Mouse (Mus musculus) layer of hippocampus, postnatal 14 days (tissue): ENCODE measurements at regions not wholly inside any gene's neighbourhood (a gene's known extent, or its start where the extent isn't known, plus 50 kb on each side); places are given as distances from the start of the nearest gene placed in this dataset.
"Not testable (repeated sequence)": the region's sequence is repeated elsewhere in the genome, so short reads cannot be mapped to it uniquely, and the experiment has no call there.

Source experiments
- DNase-seq, 2 experiments: peaks; one replicate each; pipeline ENCODE4 v3.0.0; 2021 to 2022; ENCODE audit warnings: low spot score in 2 of 2, mixed read lengths in 1 of 2

DNA sequence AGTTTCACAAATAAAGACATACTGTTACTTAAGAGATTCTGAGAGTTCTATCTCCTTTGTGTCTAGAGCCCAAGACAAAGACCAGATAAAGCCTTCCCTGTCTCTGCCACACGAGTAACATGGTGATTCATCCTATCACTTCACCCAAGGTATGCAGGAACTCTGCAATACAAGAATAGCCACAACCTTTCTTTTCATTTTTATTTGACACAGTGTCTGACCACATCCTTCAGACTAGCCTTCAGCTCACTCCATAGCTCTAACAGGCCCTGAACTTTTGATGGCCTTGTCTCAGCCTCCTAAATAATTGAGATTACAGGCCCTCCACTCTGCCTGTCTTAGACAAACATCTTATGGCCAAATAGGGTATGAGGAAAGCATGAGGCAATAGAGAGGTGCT is 337.6 kb upstream of the Cdh5 start:
- DNase-seq = no peak

DNA sequence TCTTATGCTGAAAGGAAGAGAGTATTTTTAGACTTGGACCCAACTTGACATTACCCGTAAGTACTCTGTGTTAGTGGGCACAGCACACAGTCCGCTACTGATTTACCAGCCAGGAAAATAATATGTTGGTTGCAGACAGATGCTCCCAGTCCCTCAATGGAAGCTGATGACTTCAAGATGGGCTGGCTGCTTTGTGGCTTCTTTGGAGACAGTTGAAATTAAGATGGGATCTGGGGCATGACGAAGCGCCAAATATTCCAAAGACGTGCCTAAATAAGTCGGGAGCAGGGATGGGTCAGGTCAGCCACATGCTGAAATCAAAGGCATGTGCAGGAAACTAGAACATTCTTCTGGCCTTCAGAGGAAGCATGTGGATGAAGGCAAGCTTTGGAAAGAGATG is 321.8 kb upstream of the Cdh5 start:
- DNase-seq = no peak

DNA sequence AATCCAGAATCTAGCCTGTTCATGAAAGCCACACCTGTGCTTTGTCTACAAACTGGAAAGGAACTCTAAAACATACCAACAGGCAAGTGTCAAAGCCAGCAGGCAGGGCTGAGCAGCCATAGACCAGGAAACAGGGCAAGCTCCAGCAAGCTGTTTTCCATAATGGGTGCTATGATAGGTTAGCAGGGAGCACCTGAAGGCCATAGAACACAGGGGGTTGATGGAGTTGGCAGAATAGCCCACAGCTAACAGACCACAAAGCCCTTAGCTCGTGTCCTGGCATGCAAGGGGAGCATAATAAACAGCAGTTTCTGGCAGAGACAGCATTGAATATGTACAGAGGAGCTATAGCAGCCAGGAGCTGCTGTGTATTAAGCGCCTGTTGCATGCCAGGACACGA is 313.1 kb upstream of the Cdh5 start:
- DNase-seq = no peak

DNA sequence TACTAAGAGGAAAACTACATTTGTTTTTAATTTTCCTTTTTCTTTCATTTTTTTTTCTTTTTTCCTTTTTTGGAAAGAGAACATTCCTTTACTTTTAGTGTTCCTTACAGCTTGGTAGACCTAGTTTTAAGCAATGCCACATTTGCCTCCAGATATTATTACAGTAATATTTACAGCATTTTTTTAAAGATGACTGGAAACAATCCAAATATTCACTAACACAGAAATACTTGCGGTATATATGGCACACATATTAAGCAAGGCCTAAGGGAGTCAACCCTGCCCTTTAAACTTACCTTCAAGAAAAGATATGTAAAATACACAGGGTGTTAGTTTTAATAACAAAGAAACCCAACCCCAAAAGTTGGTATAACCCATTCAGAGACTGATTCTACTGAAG is 308.1 kb upstream of the Cdh5 start:
- DNase-seq = no peak

DNA sequence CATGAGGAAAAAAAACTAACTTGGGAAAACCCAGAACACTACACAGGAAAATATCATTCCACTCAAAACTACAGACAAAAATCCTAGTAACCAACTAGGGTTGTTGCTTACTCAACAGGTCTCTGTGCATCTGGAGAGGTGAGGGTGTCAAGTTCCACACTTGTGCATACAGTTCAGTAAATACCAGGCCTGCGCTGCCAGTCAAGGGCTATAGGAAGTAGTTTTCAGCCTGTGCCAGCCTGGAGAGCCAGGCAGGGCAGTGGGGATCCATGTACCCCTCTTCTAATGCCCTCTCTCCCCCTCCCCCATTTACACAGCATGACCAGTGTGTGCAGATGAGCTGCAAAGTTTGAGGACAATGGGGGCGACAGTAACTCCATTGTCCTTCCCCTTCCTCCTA is 302.8 kb upstream of the Cdh5 start:
- DNase-seq = not testable (repeated sequence)

DNA sequence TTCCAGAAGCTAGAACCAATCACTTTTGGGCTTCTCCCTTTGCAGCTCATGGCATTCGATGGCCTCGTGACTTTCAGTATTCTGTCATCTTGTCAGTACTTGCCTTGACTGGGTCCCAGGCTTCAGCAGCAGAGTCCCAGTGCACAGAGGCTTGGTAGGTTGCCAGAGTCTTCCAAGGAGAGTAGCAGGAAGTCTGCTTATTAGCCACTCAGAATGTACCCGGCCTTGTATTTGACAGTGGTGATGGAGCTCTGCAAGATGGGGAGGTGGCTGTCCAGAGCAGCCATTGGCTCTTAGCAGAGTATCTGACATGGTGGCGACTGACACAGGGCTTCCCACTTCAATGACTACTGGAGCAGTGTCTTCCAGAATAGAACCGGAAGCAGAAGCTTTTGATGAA is 293.3 kb upstream of the Cdh5 start:
- no peak for DNase-seq

DNA sequence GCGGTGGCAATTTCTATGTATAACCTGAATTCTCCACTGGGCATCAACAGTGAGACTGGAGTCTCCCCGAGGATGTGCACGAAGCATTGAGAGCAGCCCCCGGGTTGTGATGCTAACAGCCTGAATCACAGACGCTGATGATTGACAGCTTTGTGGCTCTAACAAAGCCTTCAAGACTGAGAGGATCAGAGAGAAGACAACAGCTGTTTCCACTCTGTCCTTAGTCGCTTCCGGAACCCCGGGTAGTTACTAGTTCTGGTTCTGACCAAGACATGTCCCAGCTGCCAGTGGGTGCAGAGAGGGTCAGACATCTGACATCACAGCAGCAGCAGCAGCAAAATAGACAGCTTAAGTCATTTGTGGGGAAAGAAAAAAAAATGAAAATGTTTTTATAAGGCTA is 292.8 kb upstream of the Cdh5 start:
- DNase-seq = no peak

DNA sequence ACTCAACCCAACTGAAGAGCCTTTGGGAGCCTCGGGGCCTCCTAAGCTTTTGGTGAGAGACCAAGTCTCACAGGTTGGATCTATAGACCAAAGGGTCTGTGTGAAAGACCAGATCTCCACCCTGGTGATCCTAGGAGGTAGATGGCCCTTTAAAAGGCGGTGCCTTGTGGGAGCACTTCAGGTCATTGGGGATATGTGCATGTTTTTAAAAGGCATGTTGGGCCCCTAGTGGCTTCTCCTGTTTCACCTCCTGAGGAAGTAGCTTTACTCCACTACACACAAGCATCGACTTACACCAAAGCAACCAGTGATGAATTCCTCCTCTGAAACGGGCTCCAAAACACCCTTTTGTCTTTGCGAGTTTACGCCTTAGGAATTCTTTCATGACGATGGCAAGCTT is 292.3 kb upstream of the Cdh5 start:
- DNase-seq = no peak

DNA sequence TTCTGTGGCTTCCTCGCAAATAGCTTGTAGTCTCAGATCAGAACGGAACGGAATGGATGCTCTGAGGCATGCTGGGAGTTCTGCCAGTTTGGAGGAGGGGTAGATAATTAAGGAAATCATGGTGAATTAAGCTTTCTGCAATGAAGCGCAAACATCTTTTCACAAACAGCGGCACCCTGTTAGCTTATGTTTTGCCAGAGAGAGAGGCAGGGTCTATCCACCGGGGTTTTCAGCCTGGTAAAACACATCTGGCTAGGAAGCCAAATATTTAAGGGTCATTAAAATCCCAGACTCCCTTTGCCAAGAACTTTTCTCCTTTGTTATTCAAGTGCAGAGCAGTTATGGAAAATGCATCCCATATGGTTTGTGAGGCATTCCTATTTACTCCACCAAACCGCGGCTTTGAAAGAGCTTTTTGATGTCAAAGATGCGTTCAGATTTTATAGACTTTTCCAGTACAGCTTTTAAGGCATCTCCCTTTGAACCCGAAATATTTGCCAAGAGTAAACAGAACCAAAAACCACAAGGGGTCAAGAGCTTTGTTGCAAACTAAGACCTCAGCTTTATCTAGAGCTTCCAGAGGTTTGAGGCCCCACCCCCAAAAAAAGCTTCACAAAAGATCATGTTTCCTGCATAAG is 287.4 kb upstream of the Cdh5 start:
- DNase-seq = peak in 1 of 2 experiments; percentile 25

DNA sequence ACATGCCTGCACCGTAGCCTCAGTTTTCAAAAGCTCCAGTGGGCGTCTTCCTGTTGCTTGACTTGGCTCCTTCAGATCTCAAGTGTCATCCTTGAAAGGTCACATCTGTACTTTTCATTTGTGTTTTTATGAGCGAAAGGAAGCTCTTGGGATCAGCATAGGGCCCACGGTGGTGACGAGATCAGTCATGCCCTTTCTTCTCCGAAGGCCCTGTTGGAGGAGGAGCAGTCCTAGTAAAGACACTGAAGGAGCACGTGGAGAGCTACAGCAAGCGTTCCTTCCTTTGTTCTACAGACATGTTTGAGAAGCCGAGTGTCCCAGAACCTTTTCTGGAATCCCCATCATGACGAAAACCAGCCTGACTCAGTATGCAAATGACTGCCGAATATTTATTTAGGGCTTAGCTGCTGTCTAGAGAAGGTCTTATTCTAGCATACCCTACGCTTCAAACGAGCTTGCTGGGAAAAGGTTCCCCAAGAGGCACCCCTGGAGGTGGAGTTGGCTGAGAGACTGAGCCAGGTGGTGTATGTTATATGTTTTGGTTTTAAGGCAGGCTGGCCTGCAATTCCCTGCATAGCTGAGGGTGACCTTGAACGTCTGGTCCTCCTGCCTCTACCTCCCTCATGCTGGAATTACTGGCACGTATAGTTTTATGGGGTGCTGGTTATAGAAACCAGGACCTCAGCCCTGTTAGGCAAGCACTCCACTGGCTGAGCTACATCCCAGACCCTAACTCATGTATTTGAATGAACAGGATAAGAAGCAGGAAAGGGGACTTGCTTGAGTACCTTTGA is 285.1 kb upstream of the Cdh5 start:
- DNase-seq = no peak

DNA sequence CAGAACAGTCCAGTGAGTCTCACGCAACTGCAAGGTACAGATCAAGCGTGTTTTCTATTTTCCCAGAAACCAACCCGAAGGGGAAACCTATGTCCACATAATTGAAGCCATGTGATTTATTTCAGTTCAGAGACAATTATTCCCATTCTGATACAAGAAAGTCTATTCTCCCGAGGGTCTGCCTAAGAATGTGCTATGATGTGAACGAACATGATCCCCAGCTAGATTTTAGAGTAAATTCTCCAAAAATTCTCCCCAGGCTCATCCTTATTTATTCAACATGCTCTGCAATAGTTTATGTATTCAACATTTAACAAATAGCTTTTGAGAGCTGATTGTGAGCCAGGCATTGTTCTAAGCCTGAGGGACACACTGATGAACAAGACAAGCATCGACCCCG is 277.9 kb upstream of the Cdh5 start:
- DNase-seq = no peak

DNA sequence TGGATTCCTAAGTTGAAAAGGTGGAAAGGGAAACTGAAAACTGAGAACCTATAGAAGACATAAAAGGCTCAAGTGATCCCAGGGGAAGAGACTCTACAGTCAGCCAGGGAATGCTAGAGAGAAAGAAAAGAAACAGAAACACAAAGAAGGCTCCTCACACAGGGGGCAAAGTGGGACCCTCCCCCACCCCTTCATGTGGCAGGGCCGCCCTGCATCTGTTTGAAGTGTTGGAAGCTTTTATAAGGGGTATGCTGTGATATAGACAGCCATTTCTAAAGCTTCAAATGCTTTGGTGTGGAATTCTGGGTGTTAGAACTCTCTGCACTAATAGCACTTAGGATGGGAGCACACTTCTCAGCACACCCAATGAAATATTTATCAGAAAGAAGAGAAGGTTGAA is 276.7 kb upstream of the Cdh5 start:
- DNase-seq = no peak

DNA sequence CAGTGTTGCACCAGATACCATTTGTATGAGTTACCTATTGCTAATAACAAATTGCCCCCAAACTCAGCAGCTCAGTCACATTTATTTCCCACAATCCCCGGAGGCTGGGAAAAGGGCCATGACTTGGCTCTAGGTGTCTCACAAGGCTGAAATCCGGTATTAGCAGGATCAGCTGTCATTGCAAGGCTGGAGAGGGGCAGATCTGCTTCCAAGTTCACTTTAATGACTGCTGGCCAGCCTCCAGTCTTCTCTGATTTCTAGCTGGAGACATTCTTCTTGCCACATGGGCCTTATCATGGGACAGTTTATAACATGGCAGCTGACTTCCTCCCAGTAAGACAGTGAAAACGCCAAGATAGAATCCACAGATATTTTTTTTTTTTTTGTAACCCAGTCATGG is 276.1 kb upstream of the Cdh5 start:
- no peak for DNase-seq

DNA sequence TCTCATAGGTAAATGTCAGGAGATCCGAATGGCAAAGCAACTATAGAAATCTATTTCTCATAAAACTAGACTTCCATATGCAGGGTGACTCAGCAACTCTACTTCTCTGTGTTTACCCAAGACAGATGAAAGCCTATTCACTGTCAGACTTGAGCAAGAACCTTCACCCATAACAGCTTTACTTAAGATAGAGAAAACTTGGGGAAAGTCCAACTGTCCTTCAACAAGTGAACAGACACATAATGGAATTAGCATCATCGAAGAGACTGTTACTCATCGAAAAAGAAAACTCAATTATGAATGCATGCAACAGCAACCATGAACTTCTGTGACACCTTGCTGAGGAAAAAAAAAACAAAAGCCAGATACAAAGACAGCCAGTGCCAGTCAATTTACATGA is 271.0 kb upstream of the Cdh5 start:
- DNase-seq = no peak

DNA sequence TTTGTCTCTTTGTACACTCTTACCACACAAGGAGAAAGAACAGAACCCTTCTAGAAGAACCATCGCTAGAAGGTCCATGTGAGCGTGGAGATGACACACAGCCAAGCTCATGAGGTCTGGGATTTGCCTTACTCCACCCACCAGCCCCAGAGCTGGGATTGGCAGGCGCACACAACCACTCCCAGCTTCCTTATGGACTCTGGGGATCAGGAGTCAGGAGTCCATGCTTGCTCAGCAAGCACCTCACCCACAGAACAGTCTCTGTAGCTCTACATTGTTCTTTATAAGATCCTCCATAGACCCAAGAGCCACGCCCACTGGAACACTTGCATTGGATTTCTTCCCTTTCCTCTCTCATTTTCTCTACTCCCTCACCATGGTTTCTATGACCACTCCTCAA is 261.4 kb upstream of the Cdh5 start:
- no peak for DNase-seq

DNA sequence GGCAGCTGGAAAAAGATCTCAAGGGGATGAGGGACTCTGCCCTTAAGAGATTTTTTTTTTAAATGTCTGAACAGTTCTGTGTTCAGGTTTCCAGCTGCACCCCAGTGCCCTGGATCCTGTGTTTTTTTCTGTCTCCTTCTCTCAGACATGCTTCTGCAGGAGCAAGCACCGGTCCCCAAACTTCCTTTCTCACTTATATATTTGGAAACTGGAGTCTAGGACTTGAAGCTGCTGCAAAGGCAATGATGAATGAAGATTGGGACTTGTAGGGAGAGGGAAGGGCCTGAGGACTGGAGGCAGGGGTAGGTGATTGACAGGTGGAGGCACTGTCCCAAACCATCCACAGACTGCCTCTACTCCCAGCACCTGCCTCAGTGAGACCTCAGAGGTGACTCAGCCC is 255.5 kb upstream of the Cdh5 start:
- DNase-seq = no peak

DNA sequence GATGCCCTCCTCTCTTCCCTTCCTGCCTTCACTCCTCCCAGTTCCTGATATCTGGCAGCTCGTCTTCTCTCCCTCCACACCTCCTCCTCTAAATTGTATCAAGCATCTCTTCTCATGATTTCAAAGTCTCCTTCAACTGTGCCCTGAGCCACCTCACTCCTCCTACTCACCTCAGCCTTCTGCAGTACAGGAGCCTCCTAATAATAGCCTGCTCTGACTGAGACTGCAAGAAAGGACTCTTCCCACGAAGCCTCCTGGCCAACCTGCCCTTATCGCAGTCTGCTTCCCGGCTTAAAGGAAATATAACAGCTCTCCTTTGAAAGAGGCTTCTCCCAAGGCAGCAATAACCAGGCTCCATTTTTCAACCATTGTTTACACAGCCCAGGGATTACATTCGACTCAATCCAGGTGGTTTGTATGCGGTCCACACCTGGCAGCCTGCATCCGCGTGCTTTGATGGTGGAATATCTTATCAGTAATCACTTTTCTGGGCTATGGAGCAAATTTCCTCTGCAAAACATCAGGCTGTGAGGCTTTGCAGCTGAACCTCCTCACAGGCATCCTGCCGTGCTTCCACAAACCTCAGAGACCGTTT is 254.9 kb upstream of the Cdh5 start:
- no peak for DNase-seq

DNA sequence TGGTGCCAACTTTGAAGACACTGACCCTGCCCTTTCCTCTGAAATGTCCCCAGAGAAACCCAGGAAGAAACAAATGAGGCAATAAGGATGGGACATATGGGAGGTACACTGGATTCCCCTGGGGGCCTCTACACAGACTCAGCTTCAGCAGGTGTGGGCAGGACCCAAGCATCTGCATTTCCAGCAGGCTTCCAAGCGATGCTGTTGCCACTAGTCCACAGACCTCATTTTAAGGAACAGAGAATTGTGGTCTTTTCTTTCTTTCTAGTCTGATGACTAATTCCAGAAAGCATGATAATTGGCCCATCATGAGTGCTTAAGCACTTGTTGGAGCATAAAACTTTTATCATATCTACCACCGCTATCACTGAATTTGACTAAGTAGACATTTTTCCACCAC is 251.6 kb upstream of the Cdh5 start:
- DNase-seq = no peak

DNA sequence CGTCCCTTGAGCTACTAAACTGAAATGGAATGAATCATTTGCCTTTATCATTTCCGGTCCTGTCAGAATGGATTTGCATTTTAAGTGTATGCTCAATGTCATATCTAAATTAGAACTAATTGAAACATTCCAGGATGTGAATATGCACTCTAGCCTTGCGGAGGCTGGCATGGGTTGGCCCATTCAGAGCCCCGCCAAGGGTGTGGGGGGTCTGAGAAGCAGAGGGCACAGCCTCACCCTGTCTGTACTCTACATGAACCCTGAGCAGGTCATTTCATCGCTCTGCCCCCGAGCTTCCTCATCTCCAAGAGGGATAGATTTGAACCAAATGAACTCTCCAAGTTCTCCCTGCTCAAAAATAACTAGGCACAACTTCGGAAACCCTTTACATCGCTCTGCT is 250.1 kb upstream of the Cdh5 start:
- DNase-seq = no peak

DNA sequence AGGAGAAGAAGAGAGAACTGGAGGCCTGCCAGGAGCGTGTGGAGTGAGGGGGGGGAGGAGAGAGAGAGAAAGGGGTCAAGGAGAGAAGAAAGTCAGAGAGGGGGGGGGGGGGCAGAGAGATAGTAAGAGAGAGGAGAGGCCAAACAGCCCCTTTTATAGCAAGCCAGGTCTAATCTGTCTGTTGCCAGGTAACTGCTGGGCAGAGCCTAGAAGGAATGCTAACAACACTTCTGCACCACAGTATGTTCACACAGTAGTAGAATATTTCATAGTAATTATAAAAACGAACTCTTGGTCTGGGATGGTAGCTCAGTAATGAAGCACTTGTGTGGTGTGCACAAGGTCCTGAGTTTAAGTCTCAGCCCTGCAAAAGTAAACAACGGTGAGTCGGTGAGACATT is 248.4 kb upstream of the Cdh5 start:
- DNase-seq = no peak

DNA sequence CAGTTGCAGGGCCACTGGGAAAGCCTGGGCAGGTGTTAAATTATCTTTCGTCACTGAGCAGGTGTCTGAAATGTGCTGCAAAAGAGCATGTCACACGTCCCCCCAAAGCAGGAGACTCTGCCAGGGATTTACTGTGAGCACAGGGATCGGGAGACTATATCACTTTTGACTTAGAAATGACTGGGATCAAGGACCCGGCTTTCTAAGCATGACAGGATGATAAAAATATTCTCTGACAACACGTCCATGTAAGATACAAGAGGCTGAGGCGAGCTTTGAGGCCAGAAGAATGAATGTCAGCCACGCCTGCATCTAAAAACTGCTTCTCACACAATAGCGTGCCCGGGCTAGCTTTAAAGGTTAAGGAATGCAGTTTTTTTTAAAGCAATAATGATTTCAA is 246.1 kb upstream of the Cdh5 start:
- DNase-seq = no peak

DNA sequence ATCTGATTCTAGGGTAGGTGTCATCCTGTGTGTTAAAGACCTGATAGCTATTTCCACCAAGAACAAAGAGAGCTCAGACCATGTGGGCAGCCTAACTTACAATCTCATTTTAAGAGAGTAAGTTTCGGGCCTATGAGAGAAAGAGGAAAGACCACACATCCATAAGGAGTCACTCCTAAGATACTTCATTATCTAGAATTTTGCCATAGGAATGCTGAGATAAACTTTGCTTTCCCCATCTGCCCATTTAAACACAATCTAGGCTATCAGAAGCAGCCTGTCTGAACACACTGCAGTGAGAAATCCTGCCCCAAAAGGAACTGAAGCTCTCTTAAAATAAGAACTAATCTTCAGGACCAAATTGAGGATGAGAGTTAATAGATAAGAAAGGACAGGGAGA is 242.3 kb upstream of the Cdh5 start:
- no peak for DNase-seq
